Mouse (Mus musculus) left cerebral cortex, postnatal 25 days (tissue): ENCODE data around the gene Chrne. TPM values are rescaled to one million over a fixed set of nuclear protein-coding genes. Genes with fewer than 3 reads are reported as not detected.
A peak's percentile ranks its signal among the peaks of the same experiment; 100 is the strongest.

Source experiments
- DNase-seq, 2 experiments: peaks; one replicate each; pipeline ENCODE4 v3.0.0; 2022; ENCODE audit warnings: low spot score in 2 of 2, mixed read lengths in 1 of 2
- intact Hi-C: fragments of 180-260 bp; cut with DNase I; formaldehyde crosslinking; loops from one replicate; pipeline ENCODE4 v1.15.1; 2025
- total RNA-seq, 2 experiments: library from RNA; stranded (reverse); gene quantifications; 2 replicates each; pipeline ENCODE4 v1.2.3; 2021

Chrne gene
- total RNA-seq, 2 experiments from 2014 or later = not detected

DNA sequence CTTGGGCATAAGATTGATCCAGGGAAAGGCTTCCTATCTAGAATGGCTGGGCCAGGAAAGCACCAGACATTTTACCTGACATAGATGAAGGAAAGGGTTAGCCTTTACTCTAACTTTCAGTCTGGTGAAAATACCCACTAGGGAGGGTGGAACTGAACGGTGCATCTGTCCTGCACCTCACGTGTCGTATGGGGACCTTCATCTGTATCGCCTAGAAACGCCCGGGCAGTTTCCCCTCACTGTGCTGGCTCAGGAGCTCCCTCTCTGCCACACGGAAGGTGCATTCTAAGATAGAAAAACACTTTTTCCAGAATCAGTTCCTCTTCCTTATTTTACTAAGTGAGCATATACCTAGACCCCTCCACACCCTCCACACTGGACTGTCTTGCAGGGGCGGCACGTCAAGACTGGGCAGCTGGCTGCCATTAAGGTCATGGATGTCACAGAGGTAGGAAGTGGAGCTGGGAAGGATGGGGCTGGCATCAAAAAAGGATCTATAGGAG lies 20.5 kb downstream of the Chrne start:
- intact Hi-C loops = no loop called here
- DNase-seq = no peak

DNA sequence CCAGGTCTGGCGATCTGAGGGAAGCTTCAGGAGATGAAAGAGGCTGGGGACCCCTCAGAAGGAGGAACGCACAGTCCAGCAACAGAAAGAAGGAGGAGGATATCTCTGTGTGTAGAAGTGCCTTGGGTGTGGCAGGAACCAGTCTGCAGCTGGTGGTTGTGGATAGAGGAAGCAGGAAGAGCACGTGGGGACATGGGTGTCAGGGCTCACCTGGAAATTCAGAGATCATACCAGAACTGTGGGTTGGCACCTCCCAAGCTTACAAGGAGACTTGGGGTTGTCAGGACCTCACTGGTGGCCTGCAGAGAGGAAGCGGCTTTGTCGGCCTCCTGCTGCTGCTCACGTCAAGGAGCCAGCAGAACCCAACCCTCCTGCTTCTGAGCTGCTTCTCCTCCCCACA lies 21.7 kb downstream of the Chrne start:
- intact Hi-C loops = no loop called here
- DNase-seq = no peak

DNA sequence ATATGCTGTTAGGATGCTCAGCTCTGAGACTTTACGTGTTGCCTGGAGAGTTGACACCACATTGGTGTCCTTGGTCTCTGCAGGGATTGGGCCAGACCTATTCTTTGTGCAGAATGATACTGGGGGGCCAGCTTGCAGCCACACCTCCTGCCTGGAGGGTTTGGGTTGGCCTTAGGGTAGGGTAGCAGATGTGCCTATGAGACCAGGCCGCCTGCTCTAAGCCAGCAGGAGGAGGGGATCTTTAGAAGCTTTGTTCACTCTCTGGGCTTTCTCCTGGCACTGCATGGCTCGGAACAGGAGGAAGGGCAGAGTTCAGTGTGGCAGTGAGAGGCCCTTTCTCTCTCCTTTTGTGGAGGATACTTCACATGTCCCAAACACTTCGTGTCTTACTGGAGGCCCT lies 22.9 kb downstream of the Chrne start:
- intact Hi-C loops = no loop called here
- no peak for DNase-seq

DNA sequence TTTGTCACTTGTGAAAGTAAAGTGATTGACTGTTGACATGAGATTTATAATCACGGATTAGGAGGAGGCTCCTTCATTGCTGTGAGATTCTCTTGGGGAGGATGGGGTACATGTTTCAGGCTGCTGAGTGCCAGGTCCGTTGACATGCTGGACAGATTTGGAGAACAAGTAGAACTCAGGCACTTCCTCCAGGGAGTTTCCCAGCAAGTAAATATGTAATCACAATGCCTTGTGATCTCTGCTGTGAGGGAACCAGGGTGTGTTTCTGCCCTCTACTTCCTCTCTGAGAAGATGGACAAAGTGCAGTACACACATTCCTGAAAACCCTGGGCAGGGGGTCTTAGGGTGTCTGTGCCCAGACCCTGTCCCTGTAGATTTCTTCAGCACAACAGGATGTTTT lies 23.4 kb downstream of the Chrne start:
- intact Hi-C loops = no loop called here

DNA sequence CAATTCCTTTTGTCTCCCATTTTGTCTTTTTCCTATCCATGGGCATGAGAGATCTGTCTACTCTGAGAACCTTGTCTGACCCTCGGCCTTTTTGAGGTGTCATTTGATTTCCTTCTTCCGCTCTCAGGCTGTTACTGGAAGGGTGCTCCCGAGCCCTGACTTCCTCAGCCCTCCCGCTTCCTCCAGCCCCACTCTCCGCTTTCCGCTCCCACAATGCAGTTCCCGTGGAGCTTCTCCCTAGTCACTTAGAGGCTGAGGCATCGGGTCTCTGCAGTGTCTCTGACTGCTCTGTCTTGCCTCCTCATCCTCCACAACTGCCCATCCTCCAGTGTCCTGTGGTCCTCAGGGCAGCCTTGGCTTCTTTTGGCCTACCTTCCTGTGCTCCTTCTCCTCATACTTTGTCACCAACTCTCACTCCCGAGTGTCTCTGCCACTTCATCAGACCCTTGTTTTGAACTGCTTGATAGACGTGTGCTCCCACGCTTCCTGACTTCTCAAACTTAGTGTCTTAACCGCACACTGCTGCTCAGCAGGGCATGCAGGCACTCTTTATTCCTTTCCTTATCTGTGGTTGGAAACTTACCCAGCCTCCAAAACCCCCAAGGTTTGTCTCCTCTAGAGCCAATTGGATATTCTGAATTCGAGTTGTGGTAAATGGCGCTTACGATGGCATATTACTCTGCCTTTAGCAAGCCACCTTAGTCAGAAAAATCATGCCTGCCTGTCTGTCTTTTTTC lies 24.6 kb downstream of the Chrne start:
- intact Hi-C loops = no loop called here

More for the DNA sequence above, 23.4 kb downstream of the Chrne start:
- DNase-seq = no peak

DNA sequence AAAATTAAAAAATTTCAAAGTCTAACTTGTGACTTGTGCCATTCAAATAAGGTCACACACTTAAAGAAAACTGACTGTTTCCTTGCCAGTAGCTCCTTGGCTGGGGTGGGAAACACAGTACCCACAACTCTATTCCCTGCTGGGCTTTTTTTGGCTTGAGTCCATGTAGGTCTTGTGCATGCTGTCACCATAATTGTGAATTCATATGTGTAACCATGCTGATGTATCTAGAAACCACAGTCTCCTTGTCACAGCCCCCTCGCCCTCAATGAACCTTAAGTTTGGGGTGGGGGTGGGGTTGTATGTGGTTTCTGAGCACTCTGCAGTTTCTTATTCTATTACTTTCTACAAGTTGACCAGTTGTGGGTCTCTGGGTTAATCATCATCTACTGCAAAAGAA lies 27.3 kb downstream of the Chrne start:
- intact Hi-C loops = no loop called here

More for the DNA sequence above, 24.6 kb downstream of the Chrne start:
- DNase-seq = no peak

DNA sequence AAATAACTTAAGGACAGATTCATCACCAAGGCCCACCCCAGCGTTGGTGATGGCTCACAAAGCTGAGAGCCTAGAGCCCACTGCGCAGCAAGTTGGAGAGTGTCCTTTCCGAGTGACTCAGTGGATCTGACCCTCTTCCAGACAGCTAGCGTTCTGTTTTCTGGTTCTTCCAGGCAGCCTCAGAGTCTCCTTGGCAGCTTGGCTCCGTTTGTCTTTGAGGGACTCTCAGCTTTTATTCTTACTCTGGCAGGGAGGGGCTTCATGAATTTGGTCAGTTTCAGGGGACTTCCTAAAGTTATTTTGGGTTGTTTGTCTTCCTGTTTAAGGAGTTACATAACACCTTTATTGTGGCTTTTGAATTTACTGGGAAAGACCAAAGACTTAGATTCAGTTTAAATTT lies 32.1 kb downstream of the Chrne start:
- peak in 1 of 2 experiments; percentile 32 for DNase-seq
- intact Hi-C loops = no loop called here

More for the DNA sequence above, 27.3 kb downstream of the Chrne start:
- DNase-seq = no peak

DNA sequence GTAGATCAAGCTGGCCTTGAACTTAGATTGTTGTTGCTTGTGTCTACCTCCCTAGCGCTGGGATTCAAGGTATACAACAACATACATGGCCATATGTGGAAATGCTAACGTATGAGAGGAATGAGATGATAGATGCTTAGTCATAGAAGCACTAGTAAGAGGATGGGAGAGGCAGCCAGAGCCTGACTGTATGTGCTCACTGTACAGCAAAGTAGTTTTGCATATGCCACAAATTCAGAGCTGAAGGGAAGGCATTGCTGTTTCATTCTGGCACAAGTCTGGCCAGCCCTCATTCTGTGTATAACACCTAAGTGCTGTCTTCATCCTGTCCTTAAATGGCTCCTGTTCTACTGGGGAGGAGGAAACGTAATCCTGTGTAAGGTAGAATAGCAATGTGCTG lies 32.8 kb downstream of the Chrne start:
- intact Hi-C loops = no loop called here
- peak in 1 of 2 experiments; percentile 63 for DNase-seq

DNA sequence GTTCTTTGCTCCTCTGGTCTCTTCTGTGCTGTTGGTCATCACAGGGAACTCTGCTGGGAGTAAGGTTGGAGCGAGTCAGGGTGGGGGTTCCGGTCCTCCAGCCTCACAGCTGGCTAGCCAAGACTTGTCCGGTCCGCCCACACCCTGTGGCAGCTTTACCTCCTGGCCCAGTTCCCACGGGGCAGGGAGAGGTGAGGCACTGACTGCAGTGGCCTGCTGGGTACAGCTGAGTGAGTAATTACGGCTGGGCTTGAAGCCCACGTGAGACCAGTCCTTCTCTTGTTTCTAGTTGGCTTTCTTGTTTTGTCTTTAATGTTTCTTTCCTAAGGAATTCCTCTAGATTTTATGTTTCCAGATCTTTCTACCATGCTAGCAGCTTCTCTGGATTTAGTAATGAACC lies 33.6 kb downstream of the Chrne start:
- intact Hi-C loops = no loop called here
- no peak for DNase-seq

DNA sequence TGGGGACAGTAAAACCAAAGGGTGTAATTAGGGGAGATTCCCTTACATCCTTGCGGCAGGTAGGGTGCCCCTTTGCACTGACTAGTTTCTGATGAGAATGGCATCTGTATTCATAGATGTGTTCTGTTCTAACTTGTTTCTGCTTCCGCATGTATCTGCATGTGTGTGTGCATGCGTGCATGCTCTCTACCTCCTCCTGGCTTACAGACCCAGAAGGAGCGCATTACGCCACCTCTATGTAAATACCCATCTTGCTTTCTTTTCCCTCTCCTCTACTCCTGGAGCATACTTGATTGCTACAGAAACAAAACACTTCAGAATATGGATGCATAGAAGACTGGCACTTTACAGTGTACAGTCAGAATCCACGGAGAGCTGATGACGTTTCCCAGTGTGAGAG lies 35.2 kb downstream of the Chrne start:
- no peak for DNase-seq
- intact Hi-C loops = no loop called here

DNA sequence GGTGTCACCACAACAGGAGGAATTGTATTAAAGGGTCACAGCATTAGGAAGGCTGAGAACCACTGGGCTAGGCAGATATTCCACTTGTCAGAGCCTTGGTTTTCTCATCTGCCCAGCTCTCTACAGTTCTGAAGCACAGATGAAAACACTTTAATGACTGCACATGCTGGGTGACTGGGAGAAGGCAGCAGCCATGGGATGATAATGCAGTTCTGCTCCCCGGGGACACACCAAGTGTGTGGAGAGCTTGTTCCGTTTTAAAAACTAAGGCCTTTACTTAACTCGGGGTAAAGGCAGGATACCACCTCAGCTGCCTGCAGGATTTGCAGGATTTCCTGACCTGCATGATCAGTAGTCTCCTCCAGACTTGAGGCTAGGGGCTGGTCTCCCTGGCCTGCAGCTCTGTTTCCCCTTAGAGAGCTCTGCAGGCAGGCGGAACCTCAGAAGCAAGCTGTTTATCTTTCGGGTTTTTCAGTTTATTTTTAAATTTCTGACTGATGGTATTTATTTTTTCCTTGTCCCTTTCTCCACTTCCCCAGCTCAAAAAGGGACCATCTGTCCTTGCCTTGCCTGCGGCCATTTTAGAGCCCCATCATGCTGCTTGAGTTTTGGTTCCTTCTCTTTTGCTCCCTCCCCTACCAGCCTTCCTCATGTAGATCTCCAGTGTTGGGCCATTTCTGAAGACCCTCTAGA lies 35.8 kb downstream of the Chrne start:
- DNase-seq = no peak
- intact Hi-C loops = no loop called here

DNA sequence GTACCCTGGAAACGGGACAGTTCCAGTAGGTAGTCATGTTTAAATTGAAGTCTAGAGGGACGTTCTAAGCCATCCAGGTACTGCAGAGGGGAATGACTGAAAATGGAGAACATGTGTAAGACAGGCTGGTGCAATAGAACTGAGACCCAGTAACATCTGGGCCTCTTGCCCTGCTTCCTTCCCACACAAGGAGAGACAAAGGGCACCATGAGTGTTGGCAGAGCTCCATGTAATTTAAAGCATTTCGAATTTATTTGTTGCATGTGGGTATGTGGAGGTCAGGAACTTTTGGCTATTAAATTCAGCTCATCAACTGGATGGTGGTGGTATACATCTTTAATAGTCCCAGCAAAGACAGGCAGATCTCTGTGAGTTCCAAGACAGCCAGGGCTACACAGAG lies 36.8 kb downstream of the Chrne start:
- intact Hi-C loops = no loop called here
- DNase-seq = no peak

DNA sequence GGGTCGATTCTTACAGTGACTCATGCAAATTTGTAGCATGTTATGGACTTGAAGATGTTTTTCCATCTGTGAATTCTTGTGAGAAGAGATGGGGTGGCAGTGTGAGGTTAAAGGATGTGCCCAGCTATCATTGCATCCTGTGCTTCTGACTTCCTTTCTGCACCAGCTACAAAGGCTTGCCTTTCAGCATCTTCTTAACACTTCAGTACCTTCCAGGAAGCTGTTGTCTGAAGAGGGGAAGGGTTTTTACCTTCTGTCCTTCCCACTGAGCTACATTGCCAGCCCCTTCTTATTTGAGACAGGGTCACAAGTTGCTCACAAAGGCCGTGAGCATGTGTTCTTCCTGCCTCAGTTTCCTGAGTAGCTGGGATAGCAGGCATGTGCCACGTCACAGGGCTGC lies 38.1 kb downstream of the Chrne start:
- DNase-seq = no peak
- intact Hi-C loops = no loop called here

DNA sequence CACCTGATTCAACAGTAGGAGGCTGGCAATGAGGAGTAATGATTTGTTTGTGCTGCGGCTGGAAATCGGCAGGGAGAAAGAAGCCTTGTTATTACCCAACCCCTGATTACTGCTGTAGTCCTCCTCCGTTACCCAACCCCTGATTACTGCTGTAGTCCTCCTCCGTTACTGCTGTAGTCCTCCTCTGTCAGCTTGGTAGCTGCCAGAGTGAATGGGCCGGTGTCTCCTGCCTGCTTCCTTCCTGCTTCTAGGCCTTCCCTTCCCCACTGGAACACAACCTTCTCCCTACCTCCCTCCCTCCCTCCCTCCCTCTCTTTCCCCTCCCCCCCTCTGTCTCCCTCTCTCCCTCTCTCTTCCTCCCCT lies 38.7 kb downstream of the Chrne start:
- intact Hi-C loops = no loop called here
- no peak for DNase-seq

DNA sequence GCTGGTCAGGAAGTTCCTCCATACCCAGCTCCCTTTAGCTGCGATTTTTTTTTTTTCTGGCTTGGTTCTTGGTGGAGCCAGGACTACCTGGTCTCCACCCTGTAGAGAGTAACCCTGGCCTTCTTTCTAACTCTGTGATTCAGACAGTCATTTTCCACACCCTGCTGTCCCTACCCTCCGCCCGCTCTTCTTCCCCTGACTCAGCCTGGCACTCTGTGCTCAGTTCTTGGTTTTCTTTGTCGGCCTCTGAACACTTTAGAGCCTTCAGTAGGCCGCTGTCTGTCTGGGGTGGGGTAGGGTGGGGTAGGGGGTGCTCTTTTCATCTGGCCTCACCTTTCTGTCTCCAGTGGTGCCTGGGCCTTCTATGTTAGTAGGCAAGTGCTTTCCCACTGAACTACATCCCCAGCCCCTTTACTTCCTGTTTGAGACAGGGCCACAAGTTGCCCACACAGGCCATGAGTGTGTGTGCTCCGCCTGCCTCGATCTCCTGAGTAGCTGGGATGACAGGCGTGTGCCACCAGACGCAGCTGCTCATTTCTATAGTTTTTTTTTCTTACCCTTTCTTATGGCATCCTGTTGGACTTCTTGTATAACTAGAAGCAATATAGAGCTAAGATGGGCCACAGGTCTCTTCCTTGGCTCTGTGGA lies 39.2 kb downstream of the Chrne start:
- intact Hi-C loops = no loop called here

DNA sequence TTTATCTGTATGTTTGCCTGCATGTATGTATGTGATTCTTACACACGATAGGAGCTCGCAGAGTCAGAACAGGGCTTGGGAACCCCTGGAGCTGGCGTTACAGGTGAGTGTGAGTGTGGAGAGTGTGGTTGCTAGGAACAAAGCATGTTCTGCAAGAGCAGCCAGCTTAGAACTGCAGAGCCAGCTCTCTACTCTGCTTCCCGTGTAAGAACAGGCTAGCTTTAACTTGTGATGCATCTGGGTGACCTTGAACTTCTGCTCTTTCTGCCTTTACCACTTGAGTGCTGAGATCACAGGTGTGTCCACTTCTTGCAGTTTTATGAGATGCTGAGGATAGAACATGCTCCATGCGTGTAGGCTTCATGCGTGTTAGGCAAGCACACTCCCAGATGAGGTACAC lies 40.1 kb downstream of the Chrne start:
- intact Hi-C loops = no loop called here
- no peak for DNase-seq

More for the DNA sequence above, 39.2 kb downstream of the Chrne start:
- DNase-seq = no peak

DNA sequence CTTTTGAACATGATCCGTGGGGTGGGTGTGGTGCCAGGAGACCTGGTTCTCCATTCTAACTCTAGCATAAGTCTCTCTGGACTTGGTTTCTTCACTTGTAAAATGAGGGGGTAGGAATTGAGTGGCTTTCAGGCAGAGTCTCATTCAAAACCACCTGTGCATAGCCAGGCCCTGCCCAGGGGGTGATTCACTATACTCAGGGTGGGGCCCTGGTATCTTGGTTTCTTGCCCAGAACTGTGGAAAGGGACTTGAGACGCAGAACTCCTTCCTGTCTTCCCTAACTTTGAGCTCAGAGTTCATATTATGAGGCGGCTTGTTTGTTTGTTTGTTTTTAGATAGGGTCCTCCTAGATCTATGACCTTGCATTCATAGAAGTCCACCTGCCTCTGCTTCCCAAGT lies 41.8 kb downstream of the Chrne start:
- intact Hi-C loops = no loop called here
- DNase-seq = no peak

DNA sequence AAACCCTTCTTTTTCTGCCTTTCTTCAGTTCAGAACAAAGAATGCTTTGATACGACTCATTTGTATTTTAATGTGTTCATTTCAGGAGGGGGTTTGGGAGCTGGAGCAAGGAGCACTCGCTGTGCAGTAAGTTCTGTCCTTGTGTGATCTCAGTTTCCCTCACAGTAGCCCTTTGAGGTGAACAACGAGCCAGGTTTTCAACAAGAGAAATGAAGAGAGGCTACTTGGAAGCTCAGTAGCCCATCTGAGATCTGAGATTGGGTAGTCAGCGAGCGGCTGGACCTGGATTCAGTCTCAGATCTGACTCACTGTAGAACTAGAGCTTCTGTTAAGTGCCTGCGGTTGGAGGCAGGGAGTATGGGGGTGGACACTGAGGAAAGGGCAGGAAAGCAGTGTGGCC lies 45.1 kb downstream of the Chrne start:
- peak in 1 of 2 experiments; percentile 61 for DNase-seq
- intact Hi-C loops = no loop called here

DNA sequence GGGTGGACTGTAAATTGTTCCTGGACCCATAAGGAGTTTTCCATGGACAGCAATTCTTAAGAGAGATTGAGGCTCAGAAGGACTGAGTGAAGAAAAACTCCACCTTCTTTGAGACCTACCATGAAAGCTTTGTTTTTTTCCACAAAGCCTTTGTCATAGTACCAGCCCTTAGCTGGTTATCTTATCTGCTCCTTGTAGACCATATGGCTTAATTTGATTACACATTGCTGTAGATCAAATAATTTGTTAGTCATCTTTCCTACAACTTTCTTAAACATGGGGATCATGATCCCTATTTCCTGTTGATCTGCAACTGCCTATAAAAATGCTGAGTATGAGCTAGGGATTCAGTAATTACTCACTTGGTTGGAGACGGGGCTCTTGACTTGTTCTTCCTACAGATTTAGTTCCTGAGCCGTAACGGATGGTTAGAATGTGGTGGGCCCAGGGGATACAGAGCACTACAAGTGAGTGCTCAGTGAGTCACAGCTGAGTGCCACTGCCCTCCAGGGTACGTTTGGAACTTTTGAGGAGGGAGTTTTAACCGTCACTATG lies 46.6 kb downstream of the Chrne start:
- intact Hi-C loops = loop anchor here (1.0 kb wide), 1 partner anchor 10 kb away; the partner anchor contains the start of gene Mink1

DNA sequence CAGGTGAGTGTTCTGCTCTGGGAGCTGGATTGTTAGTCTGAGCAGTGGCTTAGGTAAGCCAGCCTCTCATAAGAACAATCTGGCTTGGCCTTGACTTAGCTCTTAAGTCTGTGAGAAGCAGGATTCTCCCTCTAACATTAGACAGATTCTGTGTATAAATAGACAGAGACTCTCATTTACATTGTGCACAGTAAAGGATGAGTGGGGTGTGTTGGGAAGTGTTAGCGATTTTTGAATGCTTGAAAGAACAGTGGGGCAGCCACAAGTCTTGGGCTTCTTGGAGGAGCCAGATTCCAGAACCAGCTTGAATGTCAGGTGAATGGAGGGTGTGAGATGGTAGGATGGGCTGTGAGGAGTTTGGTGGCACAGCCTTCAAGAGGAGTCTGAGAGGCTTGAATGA lies 47.4 kb downstream of the Chrne start:
- peak in 1 of 2 experiments; percentile 82 for DNase-seq
- intact Hi-C loops = loop anchor here (1.0 kb wide), 1 partner anchor 9 kb away; the partner anchor contains the start of gene Mink1

More for the DNA sequence above, 46.6 kb downstream of the Chrne start:
- no peak for DNase-seq
